Mouse (Mus musculus): ENCODE data around the gene Chst3. TPM values are rescaled to one million over a fixed set of nuclear protein-coding genes. Genes with fewer than 3 reads are reported as not detected.
A peak's percentile ranks its signal among the peaks of the same experiment; 100 is the strongest.

Gene Chst3
- polyA plus RNA-seq, 1 experiment from 2014 or later, result 0.26 TPM

GRCm38 (mm10) chr10:60218033-60218590 is 948 bp downstream of the Chst3 start:
- Histone ChIP-seq H3K9me3 (ENCODE audit: control insufficient read depth, low read length) (no peaks in the 10 kb centered on the region), H3K9ac (ENCODE audit: low read length) (peak overlapping the region; percentile 72), H3K4me1 (ENCODE audit: control insufficient read depth in 2 of 2, insufficient read depth in 2 of 2, low read length in 2 of 2) (peaks cover 4 to 5% of the 10 kb centered on the region in 2 experiments; a peak in 1 of 4 replicates), H3K27ac (replicated peaks in 1 of 2; ENCODE audit: control insufficient read depth in 1 of 2, insufficient read depth in 1 of 2, low read depth in 2 of 2, low read length in 2 of 2) (no peak overlapping the region), H3K4me2 (ENCODE audit: low read length) (peak overlapping the region; percentile 91), H3K36me3 (ENCODE audit: control insufficient read depth, insufficient read depth, low read length) (no peaks in the 10 kb centered on the region), H3K27me3 (ENCODE audit: control insufficient read depth, insufficient read depth, low read length) (peaks cover 63% of the 10 kb centered on the region), H3K4me3 (ENCODE audit: control insufficient read depth in 1 of 2, insufficient read depth in 1 of 2, low read depth in 1 of 2, low read length in 2 of 2) (peak overlapping the region; percentile 60 to 72)
- WGBS, result 10% methylated on average over 18 of the region's 18 CpGs
- ATAC-seq (ENCODE audit: insufficient number of reproducible peaks, insufficient read depth, low FRiP score, low read depth), result no peak

GRCm38 (mm10) chr10:60216331-60217095 is 2.5 kb downstream of the Chst3 start:
- no peak for ATAC-seq (ENCODE audit: insufficient number of reproducible peaks, insufficient read depth, low FRiP score, low read depth)
- peaks cover 15 to 16% of the 10 kb centered on the region in 2 experiments for H3K4me1 ChIP-seq (ENCODE audit: control insufficient read depth in 2 of 2, insufficient read depth in 2 of 2, low read length in 2 of 2)
- peaks cover 63% of the 10 kb centered on the region for H3K27me3 ChIP-seq (ENCODE audit: control insufficient read depth, insufficient read depth, low read length)
- H3K4me2 ChIP-seq (ENCODE audit: low read length), result no peak overlapping the region
- 87% methylated on average over 11 of the region's 11 CpGs for WGBS
- no peaks in the 10 kb centered on the region for H3K9me3 ChIP-seq (ENCODE audit: control insufficient read depth, low read length)
- H3K9ac ChIP-seq (ENCODE audit: low read length), result no peak overlapping the region
- H3K27ac ChIP-seq (replicated peaks in 1 of 2; ENCODE audit: control insufficient read depth in 1 of 2, insufficient read depth in 1 of 2, low read depth in 2 of 2, low read length in 2 of 2), result no peak overlapping the region
- no peaks in the 10 kb centered on the region for H3K36me3 ChIP-seq (ENCODE audit: control insufficient read depth, insufficient read depth, low read length)
- H3K4me3 ChIP-seq (ENCODE audit: control insufficient read depth in 1 of 2, insufficient read depth in 1 of 2, low read depth in 1 of 2, low read length in 2 of 2), result no peak overlapping the region

GRCm38 (mm10) chr10:60215077-60215960 is 3.7 kb downstream of the Chst3 start:
- ATAC-seq (ENCODE audit: insufficient number of reproducible peaks, insufficient read depth, low FRiP score, low read depth), result no peak
- no peak overlapping the region for H3K4me2 ChIP-seq (ENCODE audit: low read length)
- H3K9ac ChIP-seq (ENCODE audit: low read length), result no peak overlapping the region
- no peak overlapping the region for H3K4me3 ChIP-seq (ENCODE audit: control insufficient read depth in 1 of 2, insufficient read depth in 1 of 2, low read depth in 1 of 2, low read length in 2 of 2)
- H3K4me1 ChIP-seq (ENCODE audit: control insufficient read depth in 2 of 2, insufficient read depth in 2 of 2, low read length in 2 of 2), result peaks cover 15 to 26% of the 10 kb centered on the region in 2 experiments
- WGBS, result 70% methylated on average over 14 of the region's 14 CpGs
- H3K27ac ChIP-seq (replicated peaks in 1 of 2; ENCODE audit: control insufficient read depth in 1 of 2, insufficient read depth in 1 of 2, low read depth in 2 of 2, low read length in 2 of 2), result no peak overlapping the region
- H3K27me3 ChIP-seq (ENCODE audit: control insufficient read depth, insufficient read depth, low read length), result peaks cover 61% of the 10 kb centered on the region
- no peaks in the 10 kb centered on the region for H3K9me3 ChIP-seq (ENCODE audit: control insufficient read depth, low read length)
- H3K36me3 ChIP-seq (ENCODE audit: control insufficient read depth, insufficient read depth, low read length), result no peaks in the 10 kb centered on the region

- peaks cover 37% of the 10 kb centered on the region for H3K27me3 ChIP-seq (ENCODE audit: control insufficient read depth, insufficient read depth, low read length)
- no peak overlapping the region for H3K27ac ChIP-seq (replicated peaks in 1 of 2; ENCODE audit: control insufficient read depth in 1 of 2, insufficient read depth in 1 of 2, low read depth in 2 of 2, low read length in 2 of 2)
- H3K4me2 ChIP-seq (ENCODE audit: low read length), result no peak overlapping the region
These were observed 6.3 kb downstream of the Chst3 start for GRCm38 (mm10) chr10:60212589-60213379.

GRCm38 (mm10) chr10:60211501-60212005 is 7.5 kb downstream of the Chst3 start:
- peaks cover 32 to 47% of the 10 kb centered on the region in 2 experiments for H3K4me1 ChIP-seq (ENCODE audit: control insufficient read depth in 2 of 2, insufficient read depth in 2 of 2, low read length in 2 of 2)
- WGBS, result 28% methylated on average over 8 of the region's 8 CpGs

More at GRCm38 (mm10) chr10:60212589-60213379, 6.3 kb downstream of the Chst3 start:
- 33% methylated on average over 11 of the region's 11 CpGs for whole genome bisulfite sequencing
- Histone ChIP-seq H3K4me3 (ENCODE audit: control insufficient read depth in 1 of 2, insufficient read depth in 1 of 2, low read depth in 1 of 2, low read length in 2 of 2) (no peak overlapping the region), H3K4me1 (ENCODE audit: control insufficient read depth in 2 of 2, insufficient read depth in 2 of 2, low read length in 2 of 2) (peaks cover 25 to 47% of the 10 kb centered on the region in 2 experiments), H3K9me3 (ENCODE audit: control insufficient read depth, low read length) (no peaks in the 10 kb centered on the region), H3K36me3 (ENCODE audit: control insufficient read depth, insufficient read depth, low read length) (no peaks in the 10 kb centered on the region), H3K9ac (ENCODE audit: low read length) (no peak overlapping the region)
- no peak for ATAC-seq (ENCODE audit: insufficient number of reproducible peaks, insufficient read depth, low FRiP score, low read depth)

GRCm38 (mm10) chr10:60210468-60210867 is 8.6 kb downstream of the Chst3 start:
- H3K9ac ChIP-seq (ENCODE audit: low read length), result no peak overlapping the region
- H3K27me3 ChIP-seq (ENCODE audit: control insufficient read depth, insufficient read depth, low read length), result peaks cover 14% of the 10 kb centered on the region
- WGBS, result 71% methylated on average over 2 of the region's 2 CpGs
- no peaks in the 10 kb centered on the region for H3K36me3 ChIP-seq (ENCODE audit: control insufficient read depth, insufficient read depth, low read length)
- H3K27ac ChIP-seq (replicated peaks in 1 of 2; ENCODE audit: control insufficient read depth in 1 of 2, insufficient read depth in 1 of 2, low read depth in 2 of 2, low read length in 2 of 2), result no peak overlapping the region
- no peak for ATAC-seq (ENCODE audit: insufficient number of reproducible peaks, insufficient read depth, low FRiP score, low read depth)
- no peak overlapping the region for H3K4me2 ChIP-seq (ENCODE audit: low read length)
- no peaks in the 10 kb centered on the region for H3K9me3 ChIP-seq (ENCODE audit: control insufficient read depth, low read length)
- H3K4me1 ChIP-seq (ENCODE audit: control insufficient read depth in 2 of 2, insufficient read depth in 2 of 2, low read length in 2 of 2), result peaks cover 40 to 56% of the 10 kb centered on the region in 2 experiments
- no peak overlapping the region for H3K4me3 ChIP-seq (ENCODE audit: control insufficient read depth in 1 of 2, insufficient read depth in 1 of 2, low read depth in 1 of 2, low read length in 2 of 2)

More at GRCm38 (mm10) chr10:60211501-60212005, 7.5 kb downstream of the Chst3 start:
- Histone ChIP-seq H3K4me2 (ENCODE audit: low read length) (no peak overlapping the region), H3K9me3 (ENCODE audit: control insufficient read depth, low read length) (no peaks in the 10 kb centered on the region), H3K4me3 (ENCODE audit: control insufficient read depth in 1 of 2, insufficient read depth in 1 of 2, low read depth in 1 of 2, low read length in 2 of 2) (no peak overlapping the region), H3K36me3 (ENCODE audit: control insufficient read depth, insufficient read depth, low read length) (no peaks in the 10 kb centered on the region), H3K9ac (ENCODE audit: low read length) (no peak overlapping the region), H3K27ac (replicated peaks in 1 of 2; ENCODE audit: control insufficient read depth in 1 of 2, insufficient read depth in 1 of 2, low read depth in 2 of 2, low read length in 2 of 2) (peak overlapping the region in 1 of 2 experiments; percentile 10; a peak in 1 of 4 replicates), H3K27me3 (ENCODE audit: control insufficient read depth, insufficient read depth, low read length) (peaks cover 25% of the 10 kb centered on the region)
- no peak for ATAC-seq (ENCODE audit: insufficient number of reproducible peaks, insufficient read depth, low FRiP score, low read depth)
